Mouse (Mus musculus): ENCODE results near the gene Zfhx3.

Gene Zfhx3

GRCm38 (mm10) chr8:108760745-108761144 lies 818.3 kb downstream of the Zfhx3 start:
- DNase-seq, result no peak

GRCm38 (mm10) chr8:108762567-108762966 lies 820.1 kb downstream of the Zfhx3 start:
- DNase-seq, result no peak

- no peak for DNase-seq
Observed at GRCm38 (mm10) chr8:108764403-108765194, 822.2 kb downstream of the Zfhx3 start.

GRCm38 (mm10) chr8:108766102-108766501 lies 823.7 kb downstream of the Zfhx3 start:
- no peak for DNase-seq

GRCm38 (mm10) chr8:108768051-108768450 lies 825.6 kb downstream of the Zfhx3 start:
- no peak for DNase-seq

GRCm38 (mm10) chr8:108770334-108770733 lies 827.9 kb downstream of the Zfhx3 start:
- DNase-seq, result no peak

GRCm38 (mm10) chr8:108773436-108773835 lies 831.0 kb downstream of the Zfhx3 start:
- no peak for DNase-seq

GRCm38 (mm10) chr8:108778063-108778462 lies 835.6 kb downstream of the Zfhx3 start:
- DNase-seq, result no peak

GRCm38 (mm10) chr8:108778551-108778950 lies 836.1 kb downstream of the Zfhx3 start:
- no peak for DNase-seq

GRCm38 (mm10) chr8:108780766-108781165 lies 838.3 kb downstream of the Zfhx3 start:
- DNase-seq, result no peak

GRCm38 (mm10) chr8:108781192-108781591 lies 838.7 kb downstream of the Zfhx3 start:
- DNase-seq, result no peak

GRCm38 (mm10) chr8:108783155-108783554 lies 840.7 kb downstream of the Zfhx3 start:
- no peak for DNase-seq

GRCm38 (mm10) chr8:108788156-108788761 lies 845.8 kb downstream of the Zfhx3 start:
- no peak for DNase-seq

- DNase-seq, result no peak
Observed at GRCm38 (mm10) chr8:108788762-108789157, 846.3 kb downstream of the Zfhx3 start.

GRCm38 (mm10) chr8:108790559-108791293 lies 848.3 kb downstream of the Zfhx3 start:
- DNase-seq, result peak; percentile 36

- no peak for DNase-seq
Observed at GRCm38 (mm10) chr8:108796076-108796475, 853.6 kb downstream of the Zfhx3 start.

GRCm38 (mm10) chr8:108796882-108797281 lies 854.4 kb downstream of the Zfhx3 start:
- DNase-seq, result no peak

- peak; percentile 14 for DNase-seq
Observed at GRCm38 (mm10) chr8:108798012-108798411, 855.6 kb downstream of the Zfhx3 start.

GRCm38 (mm10) chr8:108799250-108799649 lies 856.8 kb downstream of the Zfhx3 start:
- no peak for DNase-seq

- no peak for DNase-seq
Observed at GRCm38 (mm10) chr8:108800357-108800756, 857.9 kb downstream of the Zfhx3 start.

- DNase-seq, result no peak
Observed at GRCm38 (mm10) chr8:108803017-108803416, 860.6 kb downstream of the Zfhx3 start.

GRCm38 (mm10) chr8:108811694-108812093 lies 869.2 kb downstream of the Zfhx3 start:
- DNase-seq, result no peak

- no peak for DNase-seq
Observed at GRCm38 (mm10) chr8:108813375-108813774, 870.9 kb downstream of the Zfhx3 start.

GRCm38 (mm10) chr8:108819271-108819671 lies 876.8 kb downstream of the Zfhx3 start:
- no peak for DNase-seq

All from right cerebral cortex, postnatal 25 days (tissue).